Mouse (Mus musculus): ENCODE data around the gene Gm3047.
"Not testable (repeated sequence)": the region's sequence is repeated elsewhere in the genome, so short reads cannot be mapped to it uniquely, and the experiment has no call there.

Gene Gm3047

GRCm38 (mm10) chr14:4555105-4555504, at the start of gene Gm3047:
Gene Gm3047, plus strand, starts transcription at chr14:4555405.
- DNase-seq (ENCODE audit: low read depth), result not testable (repeated sequence)

Measured in 416B (cell line).